Mouse (Mus musculus): ENCODE measurements around the gene Usp7. TPM values are rescaled to one million over a fixed set of nuclear protein-coding genes. Genes with fewer than 3 reads are reported as not detected.
A peak's percentile ranks its signal among the peaks of the same experiment; 100 is the strongest.

The Usp7 gene
- polyA plus RNA-seq, 2 experiments = 35.5 to 57.5 TPM

DNA sequence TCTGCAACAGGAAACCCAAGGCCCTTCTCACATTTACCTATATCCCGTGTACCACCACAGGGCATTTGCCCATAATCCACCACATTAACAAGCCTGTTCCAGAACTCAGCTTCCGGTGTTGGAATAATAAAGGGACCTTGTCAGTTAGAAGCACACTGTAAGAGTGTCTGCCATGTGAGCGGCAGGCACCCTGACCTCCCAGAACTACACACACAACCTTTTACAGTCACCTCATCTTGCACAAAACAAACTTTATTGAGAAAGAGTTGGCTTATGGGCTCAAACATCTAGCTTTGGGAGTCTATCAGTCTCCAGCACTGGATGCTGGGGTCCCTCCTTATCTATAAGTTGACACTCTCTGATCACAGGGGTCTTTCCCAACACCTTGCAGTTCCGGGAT lies 133.8 kb downstream of the Usp7 start:
- Histone ChIP-seq H3K4me3 (ENCODE audit: insufficient read depth in 1 of 2, low read depth in 2 of 2, low read length in 2 of 2) (no peak overlapping the region), H3K27me3 (ENCODE audit: control insufficient read depth, insufficient read depth, low read length) (no peaks in the 10 kb centered on the region), H3K9ac (replicated peaks) (no peak overlapping the region), H3K4me1 (replicated peaks; ENCODE audit: control insufficient read depth in 2 of 2, insufficient read depth in 2 of 2, low read length in 1 of 2) (peaks cover 8 to 10% of the 10 kb centered on the region in 2 experiments), H3K36me3 (replicated peaks; ENCODE audit: control insufficient read depth, insufficient read depth, low read depth) (peaks cover 54% of the 10 kb centered on the region), H3K4me2 (ENCODE audit: low read depth) (no peak overlapping the region), H3K9me3 (ENCODE audit: control insufficient read depth, low read length) (no peaks in the 10 kb centered on the region), H3K27ac (no peak overlapping the region)
- WGBS (ENCODE audit: insufficient replicate concordance) = 75% methylated on average over 4 of the region's 4 CpGs
- no peak for TF ChIP-seq EP300 (IDR thresholded peaks at IDR 0.05; ENCODE audit: low read depth)
- no peak for TF ChIP-seq CTCF (IDR thresholded peaks at IDR 0.05; ENCODE audit: low read depth)
- no peak for DNase-seq (ENCODE audit: low read depth in 3 of 3, low spot score in 3 of 3)
- no peak for ATAC-seq (ENCODE audit: insufficient read depth)

GRCm38 (mm10) chr16:8656256-8656655 lies 135.9 kb downstream of the Usp7 start:
- WGBS (ENCODE audit: insufficient replicate concordance) = 66% methylated on average over 2 of the region's 2 CpGs
- Histone ChIP-seq H3K27ac (no peak overlapping the region), H3K36me3 (replicated peaks; ENCODE audit: control insufficient read depth, insufficient read depth, low read depth) (peaks cover 37% of the 10 kb centered on the region)

GRCm38 (mm10) chr16:8655599-8655998 lies 136.5 kb downstream of the Usp7 start:
- WGBS (ENCODE audit: insufficient replicate concordance) = 58% methylated on average over 9 of the region's 9 CpGs
- H3K4me3 ChIP-seq (ENCODE audit: insufficient read depth in 1 of 2, low read depth in 2 of 2, low read length in 2 of 2) = no peak overlapping the region
- H3K27ac ChIP-seq = no peak overlapping the region
- peaks cover 33% of the 10 kb centered on the region for H3K36me3 ChIP-seq (replicated peaks; ENCODE audit: control insufficient read depth, insufficient read depth, low read depth)
- H3K27me3 ChIP-seq (ENCODE audit: control insufficient read depth, insufficient read depth, low read length) = no peaks in the 10 kb centered on the region
- no peaks in the 10 kb centered on the region for H3K9me3 ChIP-seq (ENCODE audit: control insufficient read depth, low read length)
- peak; percentile 81 for TF ChIP-seq CTCF (IDR thresholded peaks at IDR 0.05; ENCODE audit: low read depth)
- no peak for TF ChIP-seq EP300 (IDR thresholded peaks at IDR 0.05; ENCODE audit: low read depth)
- H3K9ac ChIP-seq (replicated peaks) = no peak overlapping the region
- H3K4me1 ChIP-seq (replicated peaks; ENCODE audit: control insufficient read depth in 2 of 2, insufficient read depth in 2 of 2, low read length in 1 of 2) = peaks cover 8 to 10% of the 10 kb centered on the region in 2 experiments
- no peak for DNase-seq (ENCODE audit: low read depth in 3 of 3, low spot score in 3 of 3)
- no peak overlapping the region for H3K4me2 ChIP-seq (ENCODE audit: low read depth)
- ATAC-seq (ENCODE audit: insufficient read depth) = peak; percentile 58

More at GRCm38 (mm10) chr16:8656256-8656655, 135.9 kb downstream of the Usp7 start:
- TF ChIP-seq CTCF (IDR thresholded peaks at IDR 0.05; ENCODE audit: low read depth) = no peak
- no peak for TF ChIP-seq EP300 (IDR thresholded peaks at IDR 0.05; ENCODE audit: low read depth)
- Histone ChIP-seq H3K9ac (replicated peaks) (no peak overlapping the region), H3K4me2 (ENCODE audit: low read depth) (no peak overlapping the region), H3K9me3 (ENCODE audit: control insufficient read depth, low read length) (no peaks in the 10 kb centered on the region), H3K4me1 (replicated peaks; ENCODE audit: control insufficient read depth in 2 of 2, insufficient read depth in 2 of 2, low read length in 1 of 2) (peaks cover 8 to 10% of the 10 kb centered on the region in 2 experiments), H3K27me3 (ENCODE audit: control insufficient read depth, insufficient read depth, low read length) (no peaks in the 10 kb centered on the region), H3K4me3 (ENCODE audit: insufficient read depth in 1 of 2, low read depth in 2 of 2, low read length in 2 of 2) (no peak overlapping the region)
- no peak for ATAC-seq (ENCODE audit: insufficient read depth)
- no peak for DNase-seq (ENCODE audit: low read depth in 3 of 3, low spot score in 3 of 3)

DNA sequence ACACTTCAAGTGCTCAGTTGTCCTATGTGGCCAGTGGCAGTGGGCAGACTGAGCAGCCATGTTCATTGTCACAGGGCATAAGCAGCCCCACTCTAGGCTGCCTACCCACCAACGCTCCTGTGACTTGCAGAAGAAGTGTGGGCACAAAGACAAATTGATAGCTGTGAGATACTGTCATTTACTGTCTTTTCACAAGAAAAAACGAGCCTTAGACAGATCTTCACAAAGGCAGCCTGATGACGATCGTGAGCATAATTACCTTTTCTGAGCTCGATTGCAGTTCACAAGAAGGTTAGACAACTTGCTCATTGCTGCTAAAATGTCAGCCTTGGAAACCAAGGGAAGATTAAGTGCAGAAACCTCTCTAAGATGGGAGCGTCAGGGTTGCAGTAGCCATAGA lies 137.0 kb downstream of the Usp7 start:
- Histone ChIP-seq H3K4me2 (ENCODE audit: low read depth) (no peak overlapping the region), H3K9me3 (ENCODE audit: control insufficient read depth, low read length) (no peaks in the 10 kb centered on the region), H3K4me1 (replicated peaks; ENCODE audit: control insufficient read depth in 2 of 2, insufficient read depth in 2 of 2, low read length in 1 of 2) (peaks cover 8 to 10% of the 10 kb centered on the region in 2 experiments), H3K36me3 (replicated peaks; ENCODE audit: control insufficient read depth, insufficient read depth, low read depth) (peaks cover 30% of the 10 kb centered on the region), H3K9ac (replicated peaks) (no peak overlapping the region), H3K4me3 (ENCODE audit: insufficient read depth in 1 of 2, low read depth in 2 of 2, low read length in 2 of 2) (no peak overlapping the region), H3K27ac (no peak overlapping the region), H3K27me3 (ENCODE audit: control insufficient read depth, insufficient read depth, low read length) (no peaks in the 10 kb centered on the region)
- WGBS (ENCODE audit: insufficient replicate concordance) = 80% methylated on average over 6 of the region's 6 CpGs
- DNase-seq (ENCODE audit: low read depth in 3 of 3, low spot score in 3 of 3) = no peak
- TF ChIP-seq EP300 (IDR thresholded peaks at IDR 0.05; ENCODE audit: low read depth) (no peak), CTCF (IDR thresholded peaks at IDR 0.05; ENCODE audit: low read depth) (no peak)
- ATAC-seq (ENCODE audit: insufficient read depth) = no peak

- TF ChIP-seq CTCF (IDR thresholded peaks at IDR 0.05; ENCODE audit: low read depth) (no peak), EP300 (IDR thresholded peaks at IDR 0.05; ENCODE audit: low read depth) (no peak)
- no peak for ATAC-seq (ENCODE audit: insufficient read depth)
- 82% methylated on average over 3 of the region's 3 CpGs for WGBS (ENCODE audit: insufficient replicate concordance)
Measured at GRCm38 (mm10) chr16:8650007-8650406, 142.1 kb downstream of the Usp7 start.

More at GRCm38 (mm10) chr16:8650007-8650406, 142.1 kb downstream of the Usp7 start:
- no peak for DNase-seq (ENCODE audit: low read depth in 3 of 3, low spot score in 3 of 3)
- Histone ChIP-seq H3K4me2 (ENCODE audit: low read depth) (no peak overlapping the region), H3K9me3 (ENCODE audit: control insufficient read depth, low read length) (no peaks in the 10 kb centered on the region), H3K27me3 (ENCODE audit: control insufficient read depth, insufficient read depth, low read length) (no peaks in the 10 kb centered on the region), H3K36me3 (replicated peaks; ENCODE audit: control insufficient read depth, insufficient read depth, low read depth) (peaks cover 45% of the 10 kb centered on the region), H3K4me3 (ENCODE audit: insufficient read depth in 1 of 2, low read depth in 2 of 2, low read length in 2 of 2) (no peak overlapping the region), H3K27ac (no peak overlapping the region), H3K9ac (replicated peaks) (no peak overlapping the region), H3K4me1 (replicated peaks; ENCODE audit: control insufficient read depth in 2 of 2, insufficient read depth in 2 of 2, low read length in 1 of 2) (peaks cover 0 to 1% of the 10 kb centered on the region in 2 experiments; a peak in 2 of 4 replicates)

Data from liver, embryonic 14.5 days (tissue).